Mouse (Mus musculus) spleen, adult 18-20 months (tissue): ENCODE data around the gene Ralgds.

Experiments used
- DNase-seq, 2 experiments: peaks; one replicate each; pipeline ENCODE4 v3.0.0; 2022; ENCODE audit warnings: mixed read lengths in 2 of 2

Gene Ralgds

DNA sequence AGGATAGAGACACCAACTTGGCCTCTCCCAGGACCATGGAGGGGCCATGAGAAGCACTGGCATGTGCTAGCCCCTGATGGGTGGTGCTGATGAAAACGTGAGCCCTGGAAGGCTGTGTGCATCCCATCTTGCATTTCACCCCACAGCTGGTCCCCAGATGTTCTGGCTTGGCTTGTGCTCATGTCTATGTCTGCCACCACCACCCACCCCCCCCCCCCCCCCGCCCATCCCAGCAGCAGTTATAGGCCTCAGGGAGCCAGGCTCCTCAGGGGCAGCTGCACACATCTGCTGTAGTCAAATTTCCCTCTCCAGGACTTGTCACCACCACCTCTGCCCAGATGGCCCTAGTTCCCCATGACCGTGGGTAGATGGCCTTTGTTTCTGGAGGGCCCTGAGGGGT lies 57.0 kb downstream of the Ralgds start:
- no peak for DNase-seq

- DNase-seq, result no peak
Observed at GRCm38 (mm10) chr2:28575341-28575740, 62.4 kb downstream of the Ralgds start.

DNA sequence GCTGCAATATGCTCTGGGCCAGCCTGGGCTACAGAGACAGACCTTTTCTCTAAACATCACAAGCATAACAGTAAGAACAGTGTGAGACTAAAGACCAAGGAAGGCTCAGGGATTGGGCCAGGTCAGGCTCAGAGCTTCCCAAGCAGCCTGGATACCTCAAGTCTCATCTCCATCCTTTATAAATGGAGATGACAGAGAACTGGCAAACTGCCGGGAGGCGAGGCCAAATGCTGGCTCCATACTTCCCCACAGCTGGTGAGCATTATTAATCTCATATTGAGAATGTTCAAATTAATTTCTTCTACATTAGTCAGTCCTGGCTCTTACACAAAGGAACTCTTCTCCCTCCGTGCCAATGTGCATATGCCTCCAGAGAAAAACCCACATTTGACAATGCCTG lies 63.9 kb downstream of the Ralgds start:
- DNase-seq, result no peak

DNA sequence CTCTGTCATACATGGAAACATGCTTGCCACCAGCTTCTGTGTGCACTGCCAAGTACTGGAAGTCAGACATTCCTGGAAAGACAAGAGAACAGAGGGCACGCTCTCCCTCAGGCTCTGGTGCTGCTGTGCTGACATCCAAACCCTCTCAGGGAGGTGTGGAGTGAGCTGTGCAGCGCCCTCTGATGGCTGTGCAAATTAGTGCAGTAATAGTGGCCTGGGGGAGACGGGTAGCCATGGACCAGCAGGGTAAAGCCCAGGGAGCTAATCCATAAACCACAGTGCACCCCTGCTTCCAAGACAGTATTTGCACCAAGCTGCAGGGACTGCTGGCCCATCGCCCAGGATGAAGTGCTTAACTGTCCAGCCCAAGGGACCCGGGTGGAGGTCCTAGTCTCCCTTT lies 65.1 kb downstream of the Ralgds start:
- DNase-seq, result peak in 1 of 2 experiments; percentile 28

GRCm38 (mm10) chr2:28582647-28583353 lies 69.9 kb downstream of the Ralgds start:
- DNase-seq, result peak; percentile 71 to 86

- no peak for DNase-seq
Observed at GRCm38 (mm10) chr2:28583651-28584050, 70.7 kb downstream of the Ralgds start, which contains the start of gene Gtf3c5. TSS of gene Gtf3c5 (minus strand) at chr2:28583751.

DNA sequence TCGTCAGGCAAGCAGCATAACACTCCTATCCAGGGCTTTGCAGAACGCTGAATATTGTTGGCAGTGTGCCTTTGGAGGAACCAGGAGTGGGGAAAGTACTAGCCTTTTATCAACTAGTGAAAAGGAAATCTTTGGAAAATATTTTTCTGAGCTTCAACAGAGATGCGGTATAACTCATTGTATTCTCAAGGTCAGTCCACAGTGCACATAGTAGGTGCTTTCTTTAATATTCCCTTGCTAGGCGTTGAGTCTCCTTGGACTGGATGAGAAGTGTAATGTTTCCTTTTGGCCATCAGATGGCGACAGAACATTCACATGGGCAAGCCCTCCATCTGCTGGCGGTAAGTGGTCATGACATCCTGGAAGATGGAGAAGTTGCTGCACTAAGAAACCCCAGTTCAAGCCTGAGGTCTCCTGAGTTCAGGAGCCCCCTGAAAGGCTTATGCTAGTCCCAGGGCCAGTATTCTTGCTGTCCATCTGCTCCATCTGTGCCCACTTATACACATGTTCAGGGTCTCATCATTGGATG lies 72.2 kb downstream of the Ralgds start:
- DNase-seq, result peak; percentile 60 to 75

- no peak for DNase-seq
Observed at GRCm38 (mm10) chr2:28585730-28586129, 72.8 kb downstream of the Ralgds start.

DNA sequence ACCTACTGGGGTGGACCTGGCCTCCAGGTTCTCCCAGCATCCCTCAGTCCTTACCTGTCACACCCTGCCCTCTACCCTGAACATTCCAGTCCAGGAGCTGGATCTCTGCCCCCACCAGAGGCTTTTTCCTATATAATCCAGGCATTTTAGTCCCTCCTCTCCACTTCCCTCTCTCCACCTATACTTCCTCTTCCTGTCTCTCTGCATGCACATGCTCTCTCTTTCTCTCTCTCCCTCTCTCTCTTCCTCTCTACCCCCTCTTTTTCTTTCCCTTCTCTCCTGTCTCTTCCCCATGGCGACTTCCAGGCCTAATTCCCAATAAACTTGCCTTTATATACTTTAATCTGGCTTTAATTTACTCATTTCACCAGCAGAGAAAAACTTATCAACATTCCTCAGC lies 75.6 kb downstream of the Ralgds start:
- no peak for DNase-seq

DNA sequence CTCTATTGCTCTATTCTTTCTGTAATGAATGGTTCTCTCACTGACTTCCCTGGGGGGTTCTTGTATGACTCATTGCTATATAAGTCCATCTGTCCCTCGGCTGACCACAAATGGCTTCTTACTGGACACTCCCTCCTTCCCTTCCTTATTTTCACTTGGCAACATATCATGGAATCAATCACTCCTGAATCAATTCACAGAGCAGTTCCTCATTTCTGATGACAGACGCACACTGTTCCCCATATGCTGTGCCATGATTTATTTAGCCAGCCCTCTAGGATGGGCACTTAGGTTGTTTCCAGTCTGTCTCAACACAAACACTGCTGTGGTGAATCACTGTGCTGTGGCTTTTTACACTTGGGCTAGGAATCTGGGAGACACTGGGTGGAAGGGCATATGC lies 78.6 kb downstream of the Ralgds start:
- DNase-seq, result no peak

- peak; percentile 46 to 69 for DNase-seq
Observed at GRCm38 (mm10) chr2:28592809-28593208, 79.9 kb downstream of the Ralgds start.

- DNase-seq, result no peak
Observed at GRCm38 (mm10) chr2:28596021-28596420, 83.1 kb downstream of the Ralgds start.

GRCm38 (mm10) chr2:28596998-28597397 lies 84.1 kb downstream of the Ralgds start:
- DNase-seq, result no peak

GRCm38 (mm10) chr2:28597733-28598547 lies 85.0 kb downstream of the Ralgds start:
- DNase-seq, result no peak

DNA sequence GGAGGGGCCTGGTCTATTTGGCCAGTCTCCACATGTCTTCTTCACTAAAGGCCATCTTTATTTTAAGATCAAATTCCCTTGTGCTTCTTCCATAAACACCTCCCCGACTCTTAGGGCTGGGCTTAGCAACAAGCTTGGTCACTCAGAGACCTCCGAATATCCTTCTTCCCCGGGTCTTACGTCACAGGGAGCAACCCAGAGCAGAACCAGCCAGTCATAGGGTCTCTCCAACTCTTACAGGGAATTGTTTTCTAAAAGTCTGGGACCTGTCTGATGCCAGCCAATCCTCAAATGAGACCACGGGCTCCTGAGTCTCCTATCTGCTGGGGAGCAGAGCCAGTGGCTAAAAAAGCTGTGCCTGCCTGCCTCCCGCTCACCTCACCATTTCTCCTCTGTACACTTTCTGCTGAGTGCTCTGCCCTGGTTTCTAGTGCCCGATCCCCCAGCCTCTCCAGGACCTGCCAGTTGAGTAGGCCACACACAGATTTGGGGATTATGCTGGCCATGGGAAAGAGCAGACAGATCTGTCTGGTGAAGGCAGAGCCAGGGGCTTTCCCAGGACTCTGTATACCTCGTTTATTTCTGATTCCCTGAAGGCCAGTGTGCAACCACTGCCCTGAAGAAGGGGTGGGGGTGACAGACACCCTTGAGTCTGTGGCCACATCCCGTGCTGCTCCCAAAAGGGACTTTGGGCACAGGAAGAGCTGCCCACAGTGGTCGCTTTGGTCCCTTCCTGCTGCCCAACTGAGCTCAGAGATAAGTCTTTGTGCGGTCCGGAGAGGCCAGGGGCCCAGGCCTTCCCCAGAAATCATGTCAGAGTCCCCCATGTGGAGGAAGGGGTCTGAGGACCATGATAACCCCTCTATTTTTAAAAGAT lies 86.0 kb downstream of the Ralgds start:
- DNase-seq, result no peak

DNA sequence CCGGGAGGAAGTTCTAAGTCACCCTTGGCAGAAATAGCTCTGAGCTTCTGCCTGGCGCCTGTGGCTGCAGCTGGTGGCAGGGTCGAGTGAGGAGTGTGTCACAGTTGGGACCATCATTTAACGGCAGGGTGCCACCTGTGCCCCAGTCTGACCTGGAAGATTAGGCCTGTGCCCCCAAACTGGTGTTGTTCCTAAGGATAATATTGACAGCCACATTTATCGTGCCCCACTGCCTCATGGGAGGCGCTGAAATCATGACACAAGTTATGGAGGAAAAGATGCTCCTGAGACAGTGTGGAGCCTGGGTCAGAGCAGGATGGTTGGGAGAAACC lies 86.6 kb downstream of the Ralgds start:
- DNase-seq, result no peak

DNA sequence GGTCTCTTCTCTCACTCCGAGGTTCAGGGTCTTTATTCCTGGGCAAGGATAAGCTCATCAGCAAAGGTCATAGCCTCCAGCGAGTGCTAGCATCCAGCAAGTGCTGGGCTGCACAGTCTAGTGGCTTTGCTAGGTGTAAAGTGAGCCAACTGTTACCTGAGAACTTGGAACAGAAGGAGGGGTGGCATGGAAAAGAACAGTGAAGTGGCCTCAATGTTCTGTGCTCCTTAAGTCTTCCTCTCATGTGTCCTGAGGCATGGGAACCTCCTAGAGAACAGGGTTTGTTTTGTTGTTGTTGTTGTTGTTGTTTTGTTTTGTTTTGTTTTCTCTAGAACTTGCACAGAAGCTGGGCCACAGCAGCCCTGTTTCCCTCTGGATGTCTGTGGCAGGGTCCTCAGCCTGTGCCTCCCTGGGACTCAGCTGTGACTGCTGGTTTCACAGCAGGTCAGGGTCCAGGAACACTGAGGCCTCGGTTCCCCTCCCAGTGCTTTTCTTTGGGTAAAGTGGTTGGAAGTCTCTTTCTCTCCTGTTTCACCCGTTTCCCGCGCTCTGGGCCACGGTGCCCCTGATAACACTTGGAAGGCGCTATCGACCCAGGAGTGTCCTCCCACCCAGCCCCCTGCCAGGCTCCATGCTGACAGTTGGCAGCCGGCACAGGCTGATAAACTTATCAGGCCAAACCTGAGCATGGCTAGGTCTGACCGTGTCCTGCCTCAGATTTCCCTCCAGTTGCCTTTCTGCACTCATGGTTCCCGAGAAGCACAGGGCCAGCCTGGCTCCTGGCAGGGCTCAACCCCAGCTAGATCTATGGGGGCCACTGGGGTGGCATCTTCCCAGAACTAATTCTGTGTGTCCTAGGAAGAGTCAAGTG lies 89.0 kb downstream of the Ralgds start:
- no peak for DNase-seq
